Mouse (Mus musculus) limb, embryonic 10.5 days (tissue): Measurements from ENCODE around the gene Dnajc3. TPM values are rescaled to one million over a fixed set of nuclear protein-coding genes. Genes with fewer than 3 reads are reported as not detected.

Experiments
- DNase-seq: peaks from one replicate; pipeline ENCODE4 v3.0.0-alpha.2; 2017; ENCODE audit warnings: low spot score
- H3K27ac ChIP-seq: fragments of 300-500 bp; sonication (generic); 2 replicates; pipeline ENCODE4 v1.5.1; 2016; ENCODE audit warnings: mild to moderate bottlenecking
- H3K27me3 ChIP-seq: fragments of 300-500 bp; sonication (generic); 2 replicates; pipeline ENCODE4 v1.6.1; 2016; ENCODE audit warnings: low read depth, mild to moderate bottlenecking; ENCODE audit not compliant: poor library complexity, severe bottlenecking
- H3K36me3 ChIP-seq: fragments of 300-500 bp; sonication (generic); 2 replicates; pipeline ENCODE4 v1.6.1; 2016; ENCODE audit warnings: mild to moderate bottlenecking, moderate library complexity
- H3K4me1 ChIP-seq: fragments of 300-500 bp; sonication (generic); 2 replicates; pipeline ENCODE4 v1.6.1; 2016
- H3K4me3 ChIP-seq: fragments of 300-500 bp; sonication (generic); 2 replicates; pipeline ENCODE4 v1.5.1; 2016; ENCODE audit warnings: mild to moderate bottlenecking, moderate library complexity
- H3K9me3 ChIP-seq: fragments of 300-500 bp; sonication (generic); replicated peaks from 2 replicates; pipeline ENCODE4 v1.6.1; 2016; ENCODE audit warnings: mild to moderate bottlenecking
- WGBS: fragments of 180-500 bp; shearing (Covaris S2); methylation state at CpG from one replicate; pipeline ENCODE4 v1.1.7; 2016; 5-methylcytosine and 5-hydroxymethylcytosine counted together
- polyA plus RNA-seq: library from polyadenylated mRNA; unstranded; fragments of >200 nt; fragmentation: Nextera tagmentation; extraction: Ambion mirVana; gene quantifications from 2 replicates; pipeline ENCODE4 v1.2.1, GENCODE M21; 2016

Dnajc3 gene
- polyA plus RNA-seq, 1 experiment from 2014 or later = 34.2 TPM

GRCm38 (mm10) chr14:118913651-118914050, 24.1 kb upstream of the Dnajc3 start:
- no peak for DNase-seq
- WGBS = 81% methylated on average over 5 of the region's 5 CpGs
- H3K27me3 ChIP-seq = no peaks in the 10 kb centered on the region
- no peak overlapping the region for H3K4me3 ChIP-seq
- no peak overlapping the region for H3K27ac ChIP-seq
- H3K36me3 ChIP-seq = peaks cover 84% of the 10 kb centered on the region
- no peaks in the 10 kb centered on the region for H3K9me3 ChIP-seq
- H3K4me1 ChIP-seq = no peaks in the 10 kb centered on the region

- WGBS = 74% methylated on average over 8 of the region's 8 CpGs
- DNase-seq = no peak
- Histone ChIP-seq H3K9me3 (no peaks in the 10 kb centered on the region), H3K36me3 (peaks cover 57% of the 10 kb centered on the region), H3K27me3 (peaks cover 34% of the 10 kb centered on the region), H3K4me3 (no peak overlapping the region), H3K4me1 (peaks cover 20% of the 10 kb centered on the region), H3K27ac (no peak overlapping the region)
These were observed 18.8 kb upstream of the Dnajc3 start for GRCm38 (mm10) chr14:118919025-118919424.

- Histone ChIP-seq H3K36me3 (peaks cover 47% of the 10 kb centered on the region), H3K27me3 (peaks cover 37% of the 10 kb centered on the region), H3K9me3 (no peaks in the 10 kb centered on the region), H3K4me1 (peaks cover 35% of the 10 kb centered on the region), H3K27ac (no peak overlapping the region), H3K4me3 (no peak overlapping the region)
- WGBS = 66% methylated on average over 7 of the region's 7 CpGs
- DNase-seq = no peak
These were observed 17.1 kb upstream of the Dnajc3 start for GRCm38 (mm10) chr14:118920654-118921053.

- peak overlapping the region; percentile 51 for H3K4me3 ChIP-seq
- peaks cover 35% of the 10 kb centered on the region for H3K36me3 ChIP-seq
- peak; percentile 49 for DNase-seq
- H3K4me1 ChIP-seq = peaks cover 44% of the 10 kb centered on the region
- 19% methylated on average over 22 of the region's 22 CpGs for WGBS
- H3K9me3 ChIP-seq = no peaks in the 10 kb centered on the region
- peaks cover 37% of the 10 kb centered on the region for H3K27me3 ChIP-seq
- peak overlapping the region; percentile 56; the same call in 1 of the 2 replicates for H3K27ac ChIP-seq
These were observed 15.5 kb upstream of the Dnajc3 start for GRCm38 (mm10) chr14:118922251-118922650.

DNA sequence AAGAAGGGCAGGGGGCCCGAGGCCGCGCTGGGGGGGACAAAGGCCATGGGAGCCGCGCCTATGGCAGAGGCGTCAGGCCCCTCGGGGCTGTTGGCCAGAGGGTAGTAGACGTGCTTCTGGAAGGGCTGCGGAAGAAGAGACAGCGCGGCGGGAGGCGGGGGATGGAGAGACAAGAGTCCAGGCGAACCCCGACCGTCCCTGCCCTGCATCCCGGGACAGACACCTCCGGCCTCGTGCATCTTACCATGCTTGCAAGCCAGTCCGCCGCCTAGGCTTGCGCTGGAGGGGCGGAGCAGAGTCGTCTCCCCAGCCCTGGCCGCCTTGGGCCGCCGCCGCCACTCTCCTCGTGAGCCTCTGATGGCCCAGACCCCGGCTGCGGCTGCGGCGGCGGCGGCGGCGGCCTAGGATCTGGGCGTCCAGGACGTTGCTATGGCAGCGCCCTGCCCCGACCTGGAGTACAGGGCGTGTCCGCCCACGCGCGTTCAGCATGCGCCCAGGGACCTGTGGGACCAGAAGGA, 15.1 kb upstream of the Dnajc3 start:
- Histone ChIP-seq H3K4me3 (peak overlapping the region; percentile 51), H3K36me3 (peaks cover 30% of the 10 kb centered on the region), H3K27ac (peak overlapping the region; percentile 56; the same call in 1 of the 2 replicates), H3K4me1 (peaks cover 44% of the 10 kb centered on the region), H3K9me3 (no peaks in the 10 kb centered on the region), H3K27me3 (peaks cover 37% of the 10 kb centered on the region)
- WGBS = 1% methylated on average over 47 of the region's 47 CpGs
- DNase-seq = peak; percentile 81

DNA sequence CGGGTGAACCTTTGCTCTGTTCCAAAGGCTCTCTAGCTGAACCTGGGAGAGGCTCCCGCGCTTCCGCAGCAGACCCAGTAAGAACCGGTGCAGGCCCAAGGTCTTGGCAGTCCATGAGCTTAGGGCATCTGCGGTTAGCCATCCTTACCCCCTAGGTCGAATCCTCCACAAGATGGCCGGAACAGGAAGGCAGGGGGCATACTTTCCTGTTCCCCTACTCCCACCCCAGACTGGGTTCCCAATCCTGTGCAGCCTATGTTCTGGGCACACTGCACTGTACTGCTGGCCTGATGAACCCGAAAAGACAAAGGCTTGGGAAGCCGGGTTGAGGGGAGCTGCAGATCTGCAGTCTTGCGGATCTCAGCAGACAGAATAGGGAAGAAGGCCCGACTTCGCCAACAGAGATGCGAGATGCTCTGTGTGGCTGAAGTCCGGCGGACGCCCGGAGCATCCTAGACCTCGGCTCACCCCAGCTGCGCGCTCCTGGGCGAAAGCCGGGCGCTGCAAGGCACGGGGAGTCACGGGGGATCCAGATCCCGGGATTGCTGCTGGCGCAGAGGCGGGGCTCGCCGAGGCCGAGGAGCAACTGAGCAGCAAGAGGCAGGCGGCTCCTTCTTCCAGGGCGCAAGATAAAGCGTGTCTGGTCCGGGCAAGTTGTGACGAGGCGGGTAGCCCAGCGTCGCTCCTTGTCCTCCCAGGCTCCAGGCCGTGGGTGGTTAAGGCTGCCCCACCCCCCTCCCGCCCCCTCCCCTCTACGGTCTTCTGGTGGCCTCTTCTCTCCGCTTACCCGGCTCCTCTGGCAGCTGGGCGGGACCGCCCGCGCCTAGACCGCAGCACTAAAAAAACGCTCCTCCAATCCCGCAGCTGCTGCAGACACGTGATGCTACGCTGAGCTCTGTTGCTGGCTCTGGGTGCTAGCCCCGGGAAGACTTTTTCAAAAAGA, 12.8 kb upstream of the Dnajc3 start, which contains the start of gene Dzip1:
Gene Dzip1 (minus strand): TSS at position 788 of the 943 bp plus-strand sequence.
- Histone ChIP-seq H3K36me3 (peaks cover 15% of the 10 kb centered on the region), H3K9me3 (no peaks in the 10 kb centered on the region)
- WGBS = under 1% methylated on average over 55 of the region's 55 CpGs

GRCm38 (mm10) chr14:118928565-118928964, 9.2 kb upstream of the Dnajc3 start:
- peaks cover 36% of the 10 kb centered on the region for H3K4me1 ChIP-seq
- no peaks in the 10 kb centered on the region for H3K9me3 ChIP-seq
- H3K27me3 ChIP-seq = peaks cover 7% of the 10 kb centered on the region
- H3K27ac ChIP-seq = no peak overlapping the region
- DNase-seq = no peak
- 94% methylated on average over 3 of the region's 3 CpGs for WGBS
- no peak overlapping the region for H3K4me3 ChIP-seq
- H3K36me3 ChIP-seq = no peaks in the 10 kb centered on the region

More for the DNA sequence above, 12.8 kb upstream of the Dnajc3 start, which contains the start of gene Dzip1:
- peaks cover 37% of the 10 kb centered on the region for H3K27me3 ChIP-seq
- peak within 1 kb of the TSS; percentile 81 for H3K4me3 ChIP-seq
- DNase-seq = peak; percentile 84
- H3K4me1 ChIP-seq = peaks cover 44% of the 10 kb centered on the region
- H3K27ac ChIP-seq = peak within 1 kb of the TSS; percentile 94

- WGBS = 77% methylated on average over 2 of the region's 2 CpGs
- no peak overlapping the region for H3K4me3 ChIP-seq
- H3K36me3 ChIP-seq = no peaks in the 10 kb centered on the region
These were observed 8.0 kb upstream of the Dnajc3 start for GRCm38 (mm10) chr14:118929779-118930178.

DNA sequence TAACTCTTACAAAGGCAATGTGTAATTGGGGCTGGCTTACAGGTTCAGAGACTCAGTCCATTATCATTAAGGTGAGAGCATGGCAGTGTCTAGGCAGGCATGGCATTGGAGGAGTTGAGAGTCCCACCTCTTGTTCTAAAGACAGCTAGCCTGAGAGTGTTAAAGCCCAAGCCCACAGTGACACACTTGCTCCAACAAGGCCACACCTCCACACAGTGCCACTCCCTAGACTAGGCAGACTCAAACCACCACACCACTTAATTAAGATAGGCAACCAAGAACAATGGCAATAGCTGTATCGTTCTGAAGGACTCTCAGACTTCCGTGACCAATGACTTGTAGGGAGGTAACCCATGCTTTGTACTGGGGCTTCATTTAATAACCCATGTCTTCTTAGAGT, 7.0 kb upstream of the Dnajc3 start:
- Histone ChIP-seq H3K27me3 (no peaks in the 10 kb centered on the region), H3K4me3 (no peak overlapping the region), H3K36me3 (no peaks in the 10 kb centered on the region), H3K9me3 (no peaks in the 10 kb centered on the region), H3K27ac (no peak overlapping the region), H3K4me1 (peaks cover 15% of the 10 kb centered on the region)
- WGBS = 92% methylated on average over 2 of the region's 2 CpGs
- no peak for DNase-seq

More at GRCm38 (mm10) chr14:118929779-118930178, 8.0 kb upstream of the Dnajc3 start:
- Histone ChIP-seq H3K9me3 (no peaks in the 10 kb centered on the region), H3K27me3 (no peaks in the 10 kb centered on the region), H3K27ac (no peak overlapping the region), H3K4me1 (peaks cover 24% of the 10 kb centered on the region)
- no peak for DNase-seq

- Histone ChIP-seq H3K27me3 (no peaks in the 10 kb centered on the region), H3K27ac (no peak overlapping the region), H3K9me3 (no peaks in the 10 kb centered on the region), H3K4me1 (peaks cover 15% of the 10 kb centered on the region), H3K36me3 (no peaks in the 10 kb centered on the region), H3K4me3 (no peak overlapping the region)
- DNase-seq = no peak
- WGBS = 88% methylated on average over 2 of the region's 2 CpGs
These were observed 6.6 kb upstream of the Dnajc3 start for GRCm38 (mm10) chr14:118931181-118931580.

GRCm38 (mm10) chr14:118932956-118933355, 4.8 kb upstream of the Dnajc3 start:
- no peak overlapping the region for H3K4me3 ChIP-seq
- WGBS = 68% methylated on average over 8 of the region's 8 CpGs
- H3K27ac ChIP-seq = no peak overlapping the region
- no peaks in the 10 kb centered on the region for H3K36me3 ChIP-seq
- no peak for DNase-seq
- peaks cover 25% of the 10 kb centered on the region for H3K4me1 ChIP-seq
- no peaks in the 10 kb centered on the region for H3K27me3 ChIP-seq
- no peaks in the 10 kb centered on the region for H3K9me3 ChIP-seq

GRCm38 (mm10) chr14:118934686-118935085, 3.1 kb upstream of the Dnajc3 start:
- DNase-seq = no peak
- 90% methylated on average over 9 of the region's 9 CpGs for WGBS
- no peak overlapping the region for H3K4me3 ChIP-seq
- no peaks in the 10 kb centered on the region for H3K27me3 ChIP-seq
- no peaks in the 10 kb centered on the region for H3K36me3 ChIP-seq
- peaks cover 37% of the 10 kb centered on the region for H3K4me1 ChIP-seq
- H3K9me3 ChIP-seq = no peaks in the 10 kb centered on the region
- no peak overlapping the region for H3K27ac ChIP-seq

DNA sequence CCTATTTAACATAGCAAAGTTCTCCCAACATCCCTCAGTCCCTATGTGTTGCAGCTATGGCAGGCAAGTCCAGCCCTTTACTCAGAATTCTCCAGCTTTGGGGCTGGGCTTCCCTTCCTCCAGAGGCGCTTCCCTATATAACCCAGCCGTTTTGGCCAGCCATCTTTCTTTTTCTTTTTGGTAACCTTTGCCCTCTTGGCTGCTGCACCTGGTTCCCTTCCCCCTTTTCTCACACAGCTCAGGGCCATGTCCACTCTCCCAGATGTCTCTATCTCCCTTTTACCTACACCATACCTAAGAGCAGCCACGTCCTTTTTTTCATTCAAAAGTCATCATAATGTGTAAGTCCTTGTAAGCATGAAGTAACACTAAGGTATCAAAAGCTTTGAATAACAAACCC, 1.5 kb upstream of the Dnajc3 start:
- H3K27me3 ChIP-seq = no peaks in the 10 kb centered on the region
- DNase-seq = no peak
- H3K27ac ChIP-seq = no peak overlapping the region
- H3K4me1 ChIP-seq = peaks cover 46% of the 10 kb centered on the region
- no peaks in the 10 kb centered on the region for H3K36me3 ChIP-seq
- H3K4me3 ChIP-seq = no peak overlapping the region
- H3K9me3 ChIP-seq = no peaks in the 10 kb centered on the region
- 61% methylated on average over 3 of the region's 3 CpGs for whole genome bisulfite sequencing
